Mouse (Mus musculus): Measurements from ENCODE around the gene Sst.
"Not testable (repeated sequence)": the region's sequence is repeated elsewhere in the genome, so short reads cannot be mapped to it uniquely, and the experiment has no call there.

Gene Sst

GRCm38 (mm10) chr16:23890636-23891035 lies at the start of gene Sst:
Gene Sst (minus strand): TSS chr16:23890958.
- DNase-seq (ENCODE audit: low spot score), result no peak

GRCm38 (mm10) chr16:23934397-23934796 lies 43.6 kb upstream of the Sst start:
- no peak for DNase-seq (ENCODE audit: low spot score)

- no peak for DNase-seq (ENCODE audit: low spot score)
Measured at GRCm38 (mm10) chr16:23932294-23932693, 41.5 kb upstream of the Sst start, which contains the start of gene Rtp2. Gene Rtp2 (minus strand): TSS chr16:23932394.

GRCm38 (mm10) chr16:23931275-23931674 lies 40.5 kb upstream of the Sst start:
- DNase-seq (ENCODE audit: low spot score), result no peak

- no peak for DNase-seq (ENCODE audit: low spot score)
Measured at GRCm38 (mm10) chr16:23930426-23931073, 39.8 kb upstream of the Sst start.

GRCm38 (mm10) chr16:23927301-23928114 lies 36.8 kb upstream of the Sst start:
- DNase-seq (ENCODE audit: low spot score), result no peak

GRCm38 (mm10) chr16:23922906-23923305 lies 32.1 kb upstream of the Sst start:
- no peak for DNase-seq (ENCODE audit: low spot score)

- no peak for DNase-seq (ENCODE audit: low spot score)
Measured at GRCm38 (mm10) chr16:23921697-23922096, 30.9 kb upstream of the Sst start.

- no peak for DNase-seq (ENCODE audit: low spot score)
Measured at GRCm38 (mm10) chr16:23919418-23919817, 28.7 kb upstream of the Sst start.

- DNase-seq (ENCODE audit: low spot score), result no peak
Measured at GRCm38 (mm10) chr16:23913401-23913800, 22.6 kb upstream of the Sst start.

- no peak for DNase-seq (ENCODE audit: low spot score)
Measured at GRCm38 (mm10) chr16:23912741-23913140, 22.0 kb upstream of the Sst start.

GRCm38 (mm10) chr16:23909015-23909354 lies 18.2 kb upstream of the Sst start:
- not testable (repeated sequence) for DNase-seq (ENCODE audit: low spot score)

GRCm38 (mm10) chr16:23908076-23909014 lies 17.6 kb upstream of the Sst start:
- DNase-seq (ENCODE audit: low spot score), result not testable (repeated sequence)

GRCm38 (mm10) chr16:23906586-23906985 lies 15.8 kb upstream of the Sst start:
- not testable (repeated sequence) for DNase-seq (ENCODE audit: low spot score)

- no peak for DNase-seq (ENCODE audit: low spot score)
Measured at GRCm38 (mm10) chr16:23901411-23901810, 10.7 kb upstream of the Sst start.

- no peak for DNase-seq (ENCODE audit: low spot score)
Measured at GRCm38 (mm10) chr16:23900061-23900460, 9.3 kb upstream of the Sst start.

GRCm38 (mm10) chr16:23898840-23899239 lies 8.1 kb upstream of the Sst start:
- peak; percentile 75 for DNase-seq (ENCODE audit: low spot score)

GRCm38 (mm10) chr16:23897984-23898586 lies 7.3 kb upstream of the Sst start:
- DNase-seq (ENCODE audit: low spot score), result peak; percentile 44

GRCm38 (mm10) chr16:23897486-23897885 lies 6.7 kb upstream of the Sst start:
- DNase-seq (ENCODE audit: low spot score), result no peak

- DNase-seq (ENCODE audit: low spot score), result no peak
Measured at GRCm38 (mm10) chr16:23895135-23895534, 4.4 kb upstream of the Sst start.

GRCm38 (mm10) chr16:23890151-23890550 lies 607 bp downstream of the Sst start:
- DNase-seq (ENCODE audit: low spot score), result no peak

All from urinary bladder, postnatal 25 days (tissue).